ENCODE assay signal across 9 mouse cellular contexts in the genomic region with DNA sequence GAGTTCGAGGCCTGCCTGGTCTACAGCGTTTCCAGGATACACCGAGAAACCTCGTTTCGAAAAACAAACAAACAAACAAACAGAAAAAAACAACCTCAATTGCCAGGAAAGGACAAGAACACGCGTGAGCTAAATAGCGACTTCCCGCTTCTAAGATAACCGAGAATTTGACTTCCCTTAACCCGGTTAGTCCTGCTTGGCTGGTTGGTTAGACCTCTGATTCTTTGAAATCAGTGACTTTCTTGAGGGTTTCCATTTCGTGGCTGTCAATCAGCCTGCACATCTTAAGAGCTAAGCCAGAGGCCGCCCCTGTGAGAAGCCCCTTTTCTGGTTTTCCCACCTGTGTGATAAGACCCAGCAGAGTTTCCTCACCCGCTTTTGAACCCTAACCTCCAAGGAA. TPM values are rescaled to one million over a fixed set of nuclear protein-coding genes. Genes with fewer than 3 reads are reported as not detected.
DNase-seq lines count a peak whose midpoint lies in the region; ATAC-seq and TF ChIP-seq lines count a peak whose summit lies in the region.
"Had no signal": no experiment of that assay in that cellular context is flagged by ENCODE, and none has a peak within 500 bp of the region (broad histone marks: within the 10 kb centered on the region; RNA-seq: fewer than 3 reads in every experiment).

No protein-coding gene starts in this region.

- no peaks in the 10 kb centered on the region for H3K27me3 ChIP-seq in embryonic facial prominence, embryonic 13.5 days
- no peaks in the 10 kb centered on the region for H3K27me3 ChIP-seq in limb, embryonic 12.5 days
- H3K27me3 ChIP-seq: Patski had no signal

- intact Hi-C loops in gastrocnemius, adult 2 months (cut with DNase I), result loop anchor here (5.0 kb wide), 1 partner anchor 92 kb away; a partner anchor contains a TSS

- H3K9me3 ChIP-seq in embryonic facial prominence, embryonic 13.5 days, result no peaks in the 10 kb centered on the region
- H3K9me3 ChIP-seq in limb, embryonic 12.5 days, result no peaks in the 10 kb centered on the region

- H3K4me3 ChIP-seq in gastrocnemius, adult 2 months, result peak overlapping the region; percentile 94
- H3K4me3 ChIP-seq in embryonic facial prominence, embryonic 13.5 days, result peak overlapping the region; percentile 77
- H3K4me3 ChIP-seq in limb, embryonic 12.5 days (replicated peaks), result peak overlapping the region; percentile 81
- peak overlapping the region; percentile 46 for H3K4me3 ChIP-seq in olfactory bulb, adult 2 months (ENCODE audit: insufficient read depth, low read depth, low read length)

- peak overlapping the region; percentile 99 for H3K27ac ChIP-seq in gastrocnemius, adult 2 months
- no peak overlapping the region; the same call in 1 of the 2 replicates for H3K27ac ChIP-seq in embryonic facial prominence, embryonic 13.5 days
- no peak overlapping the region for H3K27ac ChIP-seq in limb, embryonic 12.5 days
- no peak overlapping the region for H3K27ac ChIP-seq in olfactory bulb, adult 2 months (ENCODE audit: insufficient read depth, low read depth, low read length)

- H3K4me2 ChIP-seq in embryonic facial prominence, embryonic 13.5 days, result peak overlapping the region; percentile 57
- peak overlapping the region; percentile 66 for H3K4me2 ChIP-seq in limb, embryonic 12.5 days

- TF ChIP-seq POLR2A in olfactory bulb, adult 2 months (IDR thresholded peaks at IDR 0.05; ENCODE audit: insufficient read depth, low read depth, low read length), result no peak

- ATAC-seq in embryonic facial prominence, embryonic 13.5 days (ENCODE audit: insufficient number of reproducible peaks, insufficient read depth, low FRiP score, low TSS enrichment, low read depth), result no peak
- ATAC-seq in limb, embryonic 12.5 days (ENCODE audit: insufficient number of reproducible peaks, insufficient read depth, low FRiP score, low TSS enrichment, low read depth), result no peak

- TF ChIP-seq CTCF in gastrocnemius, adult 2 months (IDR thresholded peaks at IDR 0.05), result no peak
- no peak for TF ChIP-seq CTCF in olfactory bulb, adult 2 months (IDR thresholded peaks at IDR 0.05; ENCODE audit: insufficient read depth, low read depth, low read length)

- peaks cover 13% of the 10 kb centered on the region for H3K4me1 ChIP-seq in embryonic facial prominence, embryonic 13.5 days
- peaks cover 11% of the 10 kb centered on the region for H3K4me1 ChIP-seq in limb, embryonic 12.5 days (replicated peaks)
- peaks cover 6% of the 10 kb centered on the region for H3K4me1 ChIP-seq in olfactory bulb, adult 2 months (ENCODE audit: control insufficient read depth, insufficient read depth, low read length)

- H3K36me3 ChIP-seq in embryonic facial prominence, embryonic 13.5 days, result peaks cover 7% of the 10 kb centered on the region
- H3K36me3 ChIP-seq in limb, embryonic 12.5 days, result peaks cover 19% of the 10 kb centered on the region; the same call in 1 of the 2 replicates

- no peak for DNase-seq in gastrocnemius, adult 2 months
- DNase-seq in gastrocnemius, adult 18-20 months (ENCODE audit: low spot score), result no peak
- peak; percentile 58 for DNase-seq in A20 (ENCODE audit: low read depth, low spot score)
- DNase-seq in ovary, adult 18-20 months (ENCODE audit: low spot score), result no peak
- DNase-seq in Muller cell, postnatal 12 days (ENCODE audit: inconsistent ontology term), result no peak

- H3K9ac ChIP-seq in embryonic facial prominence, embryonic 13.5 days, result peak overlapping the region; percentile 88
- peak overlapping the region; percentile 87 for H3K9ac ChIP-seq in limb, embryonic 12.5 days (replicated peaks)

- 23% methylated on average over 14 of the region's 14 CpGs for WGBS in embryonic facial prominence, embryonic 13.5 days
- 29% methylated on average over 14 of the region's 14 CpGs for WGBS in limb, embryonic 12.5 days
- 24% methylated on average over 14 of the region's 14 CpGs for WGBS in olfactory bulb, adult 2 months

RNA-seq across cellular contexts. Expression of a gene that starts 0.9 kb away (rescaled TPM):
- 10 to 100 TPM; 34.6 to 37.2 TPM for total RNA-seq in gastrocnemius, adult 2 months (2021)
- total RNA-seq in gastrocnemius, adult 18-20 months (2021), result 10 to 100 TPM; 32.6 to 37.4 TPM
- 104 and 111 TPM in 2 replicates for polyA plus RNA-seq in embryonic facial prominence, embryonic 13.5 days (2015; fragmentation: Nextera tagmentation; extraction: Ambion mirVana)
- polyA plus RNA-seq in limb, embryonic 12.5 days (2016; fragmentation: Nextera tagmentation; extraction: Ambion mirVana), result 79.9 and 86.2 TPM in 2 replicates
- not detected in 2 replicates for polyA plus RNA-seq in olfactory bulb, adult 2 months (2012; ENCODE audit: insufficient read depth, insufficient read length, low replicate concordance, missing spikeins)

Comparison
In these comparisons a context has a peak if more than half of its experiments do, and no peak if none do; other contexts are left out.
1. RNA of a gene that starts 0.9 kb away (polyA plus RNA-seq): 104 to 111 TPM in embryonic facial prominence, embryonic 13.5 days and 79.9 to 86.2 TPM in limb, embryonic 12.5 days; not detected in olfactory bulb, adult 2 months; every median in the first group is over 10 times any median in the second.
2. Peak in every context shown above with its lines, with median percentiles within 50 percentile points of each other: H3K4me3 ChIP-seq.